Mouse (Mus musculus): ENCODE results near the gene Nr3c2. TPM values are rescaled to one million over a fixed set of nuclear protein-coding genes. Genes with fewer than 3 reads are reported as not detected.

The Nr3c2 gene
- polyA plus RNA-seq, 1 experiment from 2014 or later: 1.2 TPM

GRCm38 (mm10) chr8:76911206-76911605 is 12.0 kb downstream of the Nr3c2 start:
- no peak overlapping the region for H3K27ac ChIP-seq
- H3K4me2 ChIP-seq (replicated peaks): no peak overlapping the region
- H3K9me3 ChIP-seq: no peaks in the 10 kb centered on the region
- no peaks in the 10 kb centered on the region for H3K36me3 ChIP-seq
- ATAC-seq (ENCODE audit: insufficient number of reproducible peaks, insufficient read depth, low FRiP score, low TSS enrichment): no peak
- no peak overlapping the region for H3K9ac ChIP-seq
- no peaks in the 10 kb centered on the region for H3K27me3 ChIP-seq
- no peaks in the 10 kb centered on the region for H3K4me1 ChIP-seq
- H3K4me3 ChIP-seq: no peak overlapping the region

- Histone ChIP-seq H3K9ac (no peak overlapping the region), H3K9me3 (no peaks in the 10 kb centered on the region), H3K27ac (no peak overlapping the region), H3K27me3 (no peaks in the 10 kb centered on the region), H3K4me1 (no peaks in the 10 kb centered on the region), H3K4me2 (replicated peaks) (no peak overlapping the region), H3K4me3 (no peak overlapping the region), H3K36me3 (no peaks in the 10 kb centered on the region)
- ATAC-seq (ENCODE audit: insufficient number of reproducible peaks, insufficient read depth, low FRiP score, low TSS enrichment): no peak
- WGBS: 81% methylated on average over 3 of the region's 3 CpGs
These were observed 13.4 kb downstream of the Nr3c2 start for GRCm38 (mm10) chr8:76912678-76913077.

GRCm38 (mm10) chr8:76913207-76913606 is 14.0 kb downstream of the Nr3c2 start:
- Histone ChIP-seq H3K4me3 (no peak overlapping the region), H3K36me3 (no peaks in the 10 kb centered on the region), H3K27ac (no peak overlapping the region), H3K4me1 (no peaks in the 10 kb centered on the region), H3K9ac (no peak overlapping the region), H3K9me3 (no peaks in the 10 kb centered on the region), H3K27me3 (no peaks in the 10 kb centered on the region), H3K4me2 (replicated peaks) (no peak overlapping the region)
- WGBS: 84% methylated on average over 4 of the region's 4 CpGs
- no peak for ATAC-seq (ENCODE audit: insufficient number of reproducible peaks, insufficient read depth, low FRiP score, low TSS enrichment)

- H3K4me2 ChIP-seq (replicated peaks): no peak overlapping the region
- ATAC-seq (ENCODE audit: insufficient number of reproducible peaks, insufficient read depth, low FRiP score, low TSS enrichment): no peak
- H3K9ac ChIP-seq: no peak overlapping the region
- no peaks in the 10 kb centered on the region for H3K9me3 ChIP-seq
- H3K4me3 ChIP-seq: no peak overlapping the region
- no peak overlapping the region for H3K27ac ChIP-seq
- no peaks in the 10 kb centered on the region for H3K4me1 ChIP-seq
- WGBS: 89% methylated on average over 2 of the region's 2 CpGs
- H3K27me3 ChIP-seq: no peaks in the 10 kb centered on the region
- no peaks in the 10 kb centered on the region for H3K36me3 ChIP-seq
These were observed 16.0 kb downstream of the Nr3c2 start for GRCm38 (mm10) chr8:76915260-76915659.

- ATAC-seq (ENCODE audit: insufficient number of reproducible peaks, insufficient read depth, low FRiP score, low TSS enrichment): no peak
- Histone ChIP-seq H3K36me3 (no peaks in the 10 kb centered on the region), H3K4me2 (replicated peaks) (no peak overlapping the region), H3K9ac (no peak overlapping the region), H3K27ac (no peak overlapping the region), H3K4me1 (no peaks in the 10 kb centered on the region), H3K9me3 (no peaks in the 10 kb centered on the region), H3K27me3 (no peaks in the 10 kb centered on the region), H3K4me3 (no peak overlapping the region)
- 82% methylated on average over 2 of the region's 2 CpGs for WGBS
These were observed 20.3 kb downstream of the Nr3c2 start for GRCm38 (mm10) chr8:76919546-76919945.

- ATAC-seq (ENCODE audit: insufficient number of reproducible peaks, insufficient read depth, low FRiP score, low TSS enrichment): no peak
- Histone ChIP-seq H3K4me1 (no peaks in the 10 kb centered on the region), H3K4me3 (no peak overlapping the region), H3K4me2 (replicated peaks) (no peak overlapping the region), H3K9ac (no peak overlapping the region), H3K27me3 (no peaks in the 10 kb centered on the region), H3K36me3 (no peaks in the 10 kb centered on the region), H3K27ac (no peak overlapping the region), H3K9me3 (no peaks in the 10 kb centered on the region)
- WGBS: 88% methylated on average over 4 of the region's 4 CpGs
These were observed 24.9 kb downstream of the Nr3c2 start for GRCm38 (mm10) chr8:76924150-76924549.

- Histone ChIP-seq H3K4me3 (no peak overlapping the region), H3K36me3 (no peaks in the 10 kb centered on the region), H3K27ac (no peak overlapping the region), H3K4me1 (no peaks in the 10 kb centered on the region), H3K27me3 (no peaks in the 10 kb centered on the region), H3K4me2 (replicated peaks) (no peak overlapping the region), H3K9ac (no peak overlapping the region), H3K9me3 (no peaks in the 10 kb centered on the region)
- WGBS: 86% methylated on average over 1 of the region's 1 CpGs
- ATAC-seq (ENCODE audit: insufficient number of reproducible peaks, insufficient read depth, low FRiP score, low TSS enrichment): no peak
These were observed 29.1 kb downstream of the Nr3c2 start for GRCm38 (mm10) chr8:76928326-76928725.

- Histone ChIP-seq H3K36me3 (no peaks in the 10 kb centered on the region), H3K4me1 (no peaks in the 10 kb centered on the region), H3K4me2 (replicated peaks) (no peak overlapping the region), H3K4me3 (no peak overlapping the region), H3K9ac (no peak overlapping the region), H3K9me3 (no peaks in the 10 kb centered on the region), H3K27me3 (no peaks in the 10 kb centered on the region), H3K27ac (no peak overlapping the region)
- 79% methylated on average over 5 of the region's 5 CpGs for WGBS
- no peak for ATAC-seq (ENCODE audit: insufficient number of reproducible peaks, insufficient read depth, low FRiP score, low TSS enrichment)
These were observed 29.6 kb downstream of the Nr3c2 start for GRCm38 (mm10) chr8:76928808-76929207.

- Histone ChIP-seq H3K27me3 (no peaks in the 10 kb centered on the region), H3K4me2 (replicated peaks) (no peak overlapping the region), H3K9ac (no peak overlapping the region), H3K4me3 (no peak overlapping the region), H3K9me3 (no peaks in the 10 kb centered on the region), H3K27ac (no peak overlapping the region), H3K36me3 (no peaks in the 10 kb centered on the region), H3K4me1 (no peaks in the 10 kb centered on the region)
- ATAC-seq (ENCODE audit: insufficient number of reproducible peaks, insufficient read depth, low FRiP score, low TSS enrichment): no peak
- WGBS: 94% methylated on average over 3 of the region's 3 CpGs
These were observed 65.8 kb downstream of the Nr3c2 start for GRCm38 (mm10) chr8:76965046-76965445.

- Histone ChIP-seq H3K27me3 (no peaks in the 10 kb centered on the region), H3K4me2 (replicated peaks) (no peak overlapping the region), H3K27ac (no peak overlapping the region), H3K4me1 (no peaks in the 10 kb centered on the region), H3K36me3 (no peaks in the 10 kb centered on the region), H3K9ac (no peak overlapping the region), H3K9me3 (no peaks in the 10 kb centered on the region), H3K4me3 (no peak overlapping the region)
- no peak for ATAC-seq (ENCODE audit: insufficient number of reproducible peaks, insufficient read depth, low FRiP score, low TSS enrichment)
- WGBS: 86% methylated on average over 4 of the region's 4 CpGs
These were observed 71.9 kb downstream of the Nr3c2 start for GRCm38 (mm10) chr8:76971187-76971586.

- no peaks in the 10 kb centered on the region for H3K9me3 ChIP-seq
- 90% methylated on average over 9 of the region's 9 CpGs for WGBS
- H3K4me3 ChIP-seq: no peak overlapping the region
- no peaks in the 10 kb centered on the region for H3K36me3 ChIP-seq
- H3K9ac ChIP-seq: no peak overlapping the region
- no peaks in the 10 kb centered on the region for H3K27me3 ChIP-seq
- H3K4me1 ChIP-seq: no peaks in the 10 kb centered on the region
- ATAC-seq (ENCODE audit: insufficient number of reproducible peaks, insufficient read depth, low FRiP score, low TSS enrichment): no peak
- H3K27ac ChIP-seq: no peak overlapping the region
- H3K4me2 ChIP-seq (replicated peaks): no peak overlapping the region
These were observed 72.6 kb downstream of the Nr3c2 start for GRCm38 (mm10) chr8:76971761-76972404.

- ATAC-seq (ENCODE audit: insufficient number of reproducible peaks, insufficient read depth, low FRiP score, low TSS enrichment): no peak
- 60% methylated on average over 8 of the region's 8 CpGs for WGBS
- Histone ChIP-seq H3K27me3 (no peaks in the 10 kb centered on the region), H3K4me3 (no peak overlapping the region), H3K27ac (no peak overlapping the region), H3K36me3 (no peaks in the 10 kb centered on the region), H3K4me2 (replicated peaks) (no peak overlapping the region), H3K9ac (no peak overlapping the region), H3K4me1 (no peaks in the 10 kb centered on the region), H3K9me3 (no peaks in the 10 kb centered on the region)
These were observed 73.8 kb downstream of the Nr3c2 start for GRCm38 (mm10) chr8:76972947-76973552.
